Mouse (Mus musculus): Measurements from ENCODE around the gene Abcc9. TPM values are rescaled to one million over a fixed set of nuclear protein-coding genes. Genes with fewer than 3 reads are reported as not detected.
A peak's percentile ranks its signal among the peaks of the same experiment; 100 is the strongest.

Gene Abcc9
- total RNA-seq, 2 experiments from 2014 or later: not detected

DNA sequence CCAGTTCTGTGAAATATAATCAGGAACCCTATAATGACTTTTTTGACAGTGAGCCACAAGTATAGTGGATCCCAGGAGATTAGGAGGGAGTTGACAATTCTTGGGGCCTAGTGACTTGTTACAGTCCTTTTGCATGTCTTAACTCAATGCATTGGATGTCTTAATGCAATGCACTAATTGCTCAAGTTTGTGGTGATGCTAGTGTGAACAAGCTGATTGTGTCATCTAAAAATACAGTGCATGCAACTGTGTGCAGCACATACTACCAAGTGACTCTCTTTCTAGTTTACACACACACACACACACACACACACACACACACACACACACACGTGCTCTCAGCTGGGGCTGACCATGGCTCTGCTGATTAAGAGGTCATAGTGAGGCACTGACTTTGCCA, 146.1 kb downstream of the Abcc9 start:
- ATAC-seq (replicated peaks; ENCODE audit: poor library complexity): peak; percentile 68

- ATAC-seq (replicated peaks; ENCODE audit: poor library complexity): no peak
These were observed 150.6 kb downstream of the Abcc9 start for GRCm38 (mm10) chr6:142551482-142551881.

- ATAC-seq (replicated peaks; ENCODE audit: poor library complexity): no peak
These were observed 151.2 kb downstream of the Abcc9 start for GRCm38 (mm10) chr6:142550871-142551270.

DNA sequence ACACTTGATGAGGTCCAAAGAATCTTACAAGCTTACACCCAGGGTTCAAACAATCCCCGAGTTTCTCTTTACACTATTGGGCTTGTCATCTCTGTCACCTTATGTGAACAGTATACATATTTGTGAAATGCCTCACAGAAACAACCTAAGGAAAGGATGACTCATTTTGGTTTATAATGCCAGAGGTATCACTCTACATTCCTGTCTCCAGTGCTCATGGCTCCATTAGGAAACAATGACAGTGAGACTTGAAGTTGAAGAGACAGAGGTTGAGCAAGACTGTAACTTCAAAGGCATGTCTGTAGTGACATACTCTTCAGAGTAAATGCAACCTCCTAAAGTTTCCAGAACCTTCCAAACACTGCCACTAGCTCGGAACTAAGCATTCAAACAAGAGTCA, 153.7 kb downstream of the Abcc9 start:
- ATAC-seq (replicated peaks; ENCODE audit: poor library complexity): no peak

DNA sequence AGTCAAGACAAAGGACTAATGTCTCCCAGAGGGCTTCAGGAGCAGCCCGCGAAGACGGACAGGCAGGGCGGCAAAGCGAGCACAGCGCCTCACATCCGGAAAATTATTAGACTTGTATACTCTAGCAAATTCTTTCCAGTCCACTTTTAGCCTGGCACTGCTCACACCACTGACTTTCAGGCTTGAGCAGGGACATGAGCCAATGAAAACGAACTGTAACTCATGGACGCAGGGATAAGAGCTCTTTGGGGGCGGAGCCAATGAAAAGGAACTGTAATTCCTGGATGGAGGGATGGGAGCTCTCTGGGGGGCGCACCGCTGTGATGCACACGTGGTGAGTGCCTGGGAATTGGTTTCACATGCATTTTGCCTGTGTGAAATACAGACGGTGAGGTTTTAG, 157.0 kb downstream of the Abcc9 start:
- 0 out of 2 replicates have a peak, but pooled peaks have one; percentile 20 for ATAC-seq (replicated peaks; ENCODE audit: poor library complexity)

DNA sequence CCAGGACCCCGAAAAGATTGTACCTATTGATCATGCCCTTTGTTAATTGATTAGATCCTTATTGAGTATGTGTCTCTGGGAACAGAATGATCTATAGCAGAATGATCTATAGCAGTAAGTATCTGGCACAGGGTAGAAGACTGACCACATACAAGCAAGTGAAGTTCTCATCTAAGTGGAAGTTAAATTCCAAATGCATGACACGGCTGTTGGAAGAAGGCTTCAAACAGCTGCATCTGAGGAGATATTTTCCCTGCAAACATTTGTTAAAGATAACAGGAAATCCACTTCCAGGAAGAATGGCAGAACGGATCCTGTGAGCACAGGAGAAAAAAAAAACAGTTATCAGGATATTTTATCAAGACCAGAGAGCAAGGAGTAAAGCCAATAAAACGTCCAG, 158.5 kb downstream of the Abcc9 start:
- no peak for ATAC-seq (replicated peaks; ENCODE audit: poor library complexity)

- no peak for ATAC-seq (replicated peaks; ENCODE audit: poor library complexity)
These were observed 159.3 kb downstream of the Abcc9 start for GRCm38 (mm10) chr6:142542800-142543175.

DNA sequence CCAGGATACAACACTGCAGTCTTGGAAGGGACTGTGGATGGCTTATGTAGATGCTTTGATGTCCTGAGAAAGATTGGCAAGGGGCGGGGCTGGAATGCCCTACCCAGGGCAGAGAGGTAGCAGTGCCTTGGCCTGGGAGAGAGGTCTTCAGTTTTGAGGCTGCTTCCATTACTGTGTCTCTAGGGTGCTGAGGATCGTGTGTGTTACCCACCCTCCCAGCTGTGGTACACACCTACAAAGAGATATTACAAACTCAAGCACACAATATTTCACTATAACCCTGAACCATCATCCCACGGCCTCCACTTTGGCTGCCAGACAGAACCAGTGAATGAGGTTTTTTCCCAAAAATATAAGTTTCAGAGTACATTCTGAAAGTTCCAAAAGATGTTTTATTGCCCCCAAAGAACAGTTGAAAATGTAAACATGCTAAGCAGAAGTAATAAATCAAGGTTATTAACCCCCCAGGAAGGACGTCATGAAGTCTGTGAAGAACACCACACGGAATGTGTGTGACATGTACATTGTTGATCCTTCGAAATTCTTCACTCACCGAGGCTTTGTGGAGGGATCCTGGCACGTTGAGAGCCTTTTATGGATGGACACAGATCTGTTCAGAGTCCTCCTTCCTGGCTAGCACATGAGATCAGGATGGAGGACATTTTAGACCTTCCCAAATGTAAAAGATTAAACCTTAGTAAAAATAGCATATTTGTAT, 159.9 kb downstream of the Abcc9 start:
- no peak for ATAC-seq (replicated peaks; ENCODE audit: poor library complexity)

DNA sequence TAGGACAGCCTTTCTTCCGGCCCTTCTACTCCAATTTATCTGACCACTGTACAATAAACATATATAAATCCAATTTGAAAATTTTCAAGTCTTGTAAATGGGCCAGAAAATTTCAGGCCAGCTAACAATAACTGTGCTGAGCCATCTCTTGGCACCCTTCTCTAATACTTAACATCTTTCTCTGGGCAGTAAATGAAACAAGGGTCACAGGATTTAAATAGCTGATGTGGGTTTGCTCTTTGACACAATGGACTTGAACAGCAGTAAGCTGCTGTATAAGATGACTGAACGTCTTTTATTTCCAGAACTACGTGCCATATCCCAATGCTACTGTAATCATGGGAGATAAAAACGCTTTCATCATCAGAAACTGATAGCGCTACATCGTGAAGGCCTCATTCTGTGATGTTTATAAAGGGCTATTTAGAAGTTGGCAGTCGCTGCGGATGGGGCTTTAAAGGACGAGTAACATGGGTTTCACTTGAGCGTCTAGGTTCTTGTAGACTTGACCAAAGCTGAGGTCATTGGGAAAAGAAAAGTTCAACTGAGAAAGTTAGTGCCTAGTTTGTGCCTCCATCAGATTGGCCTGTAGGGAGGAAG, 161.5 kb downstream of the Abcc9 start:
- ATAC-seq (replicated peaks; ENCODE audit: poor library complexity): no peak

- ATAC-seq (replicated peaks; ENCODE audit: poor library complexity): no peak
These were observed 162.0 kb downstream of the Abcc9 start for GRCm38 (mm10) chr6:142540131-142540530.

GRCm38 (mm10) chr6:142538503-142538902, 163.6 kb downstream of the Abcc9 start:
- ATAC-seq (replicated peaks; ENCODE audit: poor library complexity): peak; percentile 74

Other genes starting within 250 kb of the Abcc9 start
- gene Gys2, start 229.2 kb downstream of the Abcc9 start, total RNA-seq (2015): not detected in 2 replicates
- not detected in 2 replicates for gene Gys2, start 229.2 kb downstream of the Abcc9 start, total RNA-seq (2017)
- gene Ldhb, start 194.4 kb downstream of the Abcc9 start, total RNA-seq (2015): 66.8 and 67.4 TPM in 2 replicates
- gene Ldhb, start 194.4 kb downstream of the Abcc9 start, total RNA-seq (2017): 40.4 and 42.0 TPM in 2 replicates
- gene Kcnj8, start 130.7 kb downstream of the Abcc9 start, total RNA-seq (2015): 0.05 TPM in 1 of 2 replicates, not detected in the other
- gene Kcnj8, start 130.7 kb downstream of the Abcc9 start, total RNA-seq (2017): not detected in 2 replicates
- 61.3 and 67.0 TPM in 2 replicates for gene Cmas, start 54.4 kb upstream of the Abcc9 start, total RNA-seq (2015)
- gene Cmas, start 54.4 kb upstream of the Abcc9 start, total RNA-seq (2017): 58.1 and 66.2 TPM in 2 replicates
- gene Sult6b2, start 102.2 kb upstream of the Abcc9 start, total RNA-seq (2015): not detected in 2 replicates
- gene Sult6b2, start 102.2 kb upstream of the Abcc9 start, total RNA-seq (2017): not detected in 2 replicates

Data from megakaryocyte progenitor cell, adult 5-6 weeks (primary cell).